Mouse (Mus musculus) liver, embryonic 11.5 days (tissue): ENCODE results near the gene Slc25a22. TPM values are rescaled to one million over a fixed set of nuclear protein-coding genes. Genes with fewer than 3 reads are reported as not detected.

Source experiments
- ATAC-seq: fragments of 200-750 bp; cut with Nextera tagmentation; replicated peaks from 2 replicates; pipeline ENCODE4 v1.8.0; 2017; ENCODE audit warnings: moderate number of reproducible peaks, mild to moderate bottlenecking, moderate TSS enrichment, moderate library complexity; ENCODE audit not compliant: low FRiP score
- DNase-seq: peaks from one replicate; pipeline ENCODE4 v3.0.0-alpha.2; 2017; ENCODE audit warnings: low spot score
- H3K27ac ChIP-seq: fragments of 300-500 bp; sonication (generic); 2 replicates; pipeline ENCODE4 v1.5.1; 2014; ENCODE audit warnings: mild to moderate bottlenecking, low read depth, low read length, control low read depth
- H3K27me3 ChIP-seq: fragments of 300-500 bp; sonication (generic); replicated peaks from 2 replicates; pipeline ENCODE4 v1.6.1; 2014; ENCODE audit warnings: low read length, mixed read lengths; ENCODE audit not compliant: control insufficient read depth, insufficient read depth
- H3K36me3 ChIP-seq: fragments of 300-500 bp; sonication (generic); 2 replicates; pipeline ENCODE4 v1.6.1; 2014; ENCODE audit warnings: mild to moderate bottlenecking, low read length, moderate library complexity, mixed read lengths; ENCODE audit not compliant: control insufficient read depth, insufficient read depth
- H3K4me1 ChIP-seq: fragments of 300-500 bp; sonication (generic); replicated peaks from 2 replicates; pipeline ENCODE4 v1.6.1; 2014; ENCODE audit warnings: low read length, mixed read lengths; ENCODE audit not compliant: control insufficient read depth, insufficient read depth
- H3K4me2 ChIP-seq: fragments of 300-500 bp; sonication (generic); 2 replicates; pipeline ENCODE4 v1.6.1; 2014; ENCODE audit warnings: mild to moderate bottlenecking, control low read depth, moderate library complexity
- H3K4me3 ChIP-seq: fragments of 300-500 bp; sonication (generic); 2 replicates; pipeline ENCODE4 v1.5.1; 2014; ENCODE audit warnings: low read depth, low read length, control low read depth
- H3K9ac ChIP-seq: fragments of 300-500 bp; sonication (generic); 2 replicates; pipeline ENCODE4 v1.6.1; 2014; ENCODE audit warnings: low read depth, low read length, control low read depth
- H3K9me3 ChIP-seq: fragments of 300-500 bp; sonication (generic); 2 replicates; pipeline ENCODE4 v1.6.1; 2016; ENCODE audit warnings: low read length, inconsistent platforms, mixed read lengths; ENCODE audit not compliant: control insufficient read depth
- WGBS: fragments of 180-500 bp; shearing (Covaris S2); extraction: QIAGEN DNeasy Blood & Tissue Kit; methylation state at CpG from one replicate; pipeline ENCODE4 v1.1.7; 2014; 5-methylcytosine and 5-hydroxymethylcytosine counted together
- polyA plus RNA-seq: library from polyadenylated mRNA; unstranded; fragments of >200 nt; fragmentation: Nextera tagmentation; extraction: Ambion mirVana; gene quantifications from 2 replicates; pipeline ENCODE4 v1.2.1, GENCODE M21; 2014

Slc25a22 gene
- polyA plus RNA-seq, 1 experiment from 2014 or later = 36.9 TPM

- no peak overlapping the region for H3K4me3 ChIP-seq
- no peak overlapping the region for H3K27ac ChIP-seq
- H3K4me1 ChIP-seq = peaks cover 33% of the 10 kb centered on the region
- H3K9me3 ChIP-seq = no peaks in the 10 kb centered on the region
- ATAC-seq (no peak), DNase-seq (no peak)
- H3K9ac ChIP-seq = no peak overlapping the region
- WGBS = 95% methylated on average over 19 of the region's 19 CpGs
- H3K4me2 ChIP-seq = no peak overlapping the region
- no peaks in the 10 kb centered on the region for H3K27me3 ChIP-seq
- H3K36me3 ChIP-seq = peaks cover 11% of the 10 kb centered on the region; the same call in 1 of the 2 replicates
Observed at GRCm38 (mm10) chr7:141431434-141432185, 6.1 kb downstream of the Slc25a22 start.

DNA sequence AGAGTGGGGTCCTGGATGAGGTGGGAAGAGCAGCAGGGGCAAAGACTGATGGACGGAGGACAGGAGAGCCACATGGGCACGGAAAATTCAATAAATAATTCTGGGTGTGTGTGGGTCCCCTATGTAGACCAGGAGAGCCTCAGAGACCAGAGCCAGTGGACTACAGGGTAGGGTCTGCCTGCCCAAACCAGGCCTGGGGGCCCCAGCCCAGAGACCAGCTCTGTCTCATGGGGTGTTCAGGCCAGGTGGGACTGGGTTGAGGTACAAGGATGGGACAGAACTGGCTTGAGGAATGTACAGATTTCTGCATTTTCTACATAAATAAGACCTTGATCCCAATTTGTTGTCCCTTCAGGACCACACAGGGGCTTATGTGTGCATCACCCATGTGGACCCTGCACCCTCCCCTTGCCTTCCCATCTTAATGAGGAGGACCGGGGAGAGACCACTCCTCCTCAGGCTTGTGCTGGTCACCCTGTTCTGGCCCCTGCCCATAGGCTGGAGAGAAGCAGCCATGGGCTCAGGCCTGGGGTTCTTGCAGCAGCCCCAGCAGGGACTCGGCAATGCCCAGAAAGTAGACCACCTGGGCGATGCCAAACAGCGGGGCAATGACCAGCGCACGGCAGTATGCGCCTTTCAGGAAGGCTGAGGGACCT is 7.0 kb downstream of the Slc25a22 start:
- Histone ChIP-seq H3K27me3 (no peaks in the 10 kb centered on the region), H3K36me3 (peaks cover 11% of the 10 kb centered on the region; the same call in 1 of the 2 replicates), H3K4me3 (no peak overlapping the region), H3K4me2 (no peak overlapping the region), H3K9me3 (no peaks in the 10 kb centered on the region), H3K4me1 (peaks cover 25% of the 10 kb centered on the region), H3K27ac (no peak overlapping the region), H3K9ac (no peak overlapping the region)
- 91% methylated on average over 9 of the region's 9 CpGs for whole genome bisulfite sequencing
- no peak for DNase-seq
- ATAC-seq = no peak

GRCm38 (mm10) chr7:141429840-141430584 is 7.7 kb downstream of the Slc25a22 start:
- peaks cover 20% of the 10 kb centered on the region for H3K4me1 ChIP-seq
- DNase-seq = no peak

GRCm38 (mm10) chr7:141429310-141429709 is 8.4 kb downstream of the Slc25a22 start, which contains the start of gene Cend1:
Gene Cend1 (minus strand): TSS chr7:141429491.
- ATAC-seq = peak; percentile 30; the same call in 1 of the 2 replicates
- Histone ChIP-seq H3K36me3 (peaks cover 11% of the 10 kb centered on the region; the same call in 1 of the 2 replicates), H3K4me1 (peaks cover 13% of the 10 kb centered on the region), H3K27me3 (no peaks in the 10 kb centered on the region), H3K9ac (no peak within 1 kb of the TSS), H3K9me3 (no peaks in the 10 kb centered on the region), H3K27ac (no peak within 1 kb of the TSS), H3K4me3 (no peak within 1 kb of the TSS), H3K4me2 (peak within 1 kb of the TSS; percentile 16)
- WGBS = 8% methylated on average over 19 of the region's 19 CpGs
- DNase-seq = peak; percentile 36

More at GRCm38 (mm10) chr7:141429840-141430584, 7.7 kb downstream of the Slc25a22 start:
- Histone ChIP-seq H3K9me3 (no peaks in the 10 kb centered on the region), H3K4me3 (no peak overlapping the region), H3K36me3 (peaks cover 11% of the 10 kb centered on the region; the same call in 1 of the 2 replicates), H3K9ac (no peak overlapping the region), H3K27me3 (no peaks in the 10 kb centered on the region), H3K4me2 (peak overlapping the region; percentile 16; the same call in 1 of the 2 replicates), H3K27ac (no peak overlapping the region)
- ATAC-seq = no peak; the same call in 1 of the 2 replicates
- 68% methylated on average over 9 of the region's 9 CpGs for WGBS

DNA sequence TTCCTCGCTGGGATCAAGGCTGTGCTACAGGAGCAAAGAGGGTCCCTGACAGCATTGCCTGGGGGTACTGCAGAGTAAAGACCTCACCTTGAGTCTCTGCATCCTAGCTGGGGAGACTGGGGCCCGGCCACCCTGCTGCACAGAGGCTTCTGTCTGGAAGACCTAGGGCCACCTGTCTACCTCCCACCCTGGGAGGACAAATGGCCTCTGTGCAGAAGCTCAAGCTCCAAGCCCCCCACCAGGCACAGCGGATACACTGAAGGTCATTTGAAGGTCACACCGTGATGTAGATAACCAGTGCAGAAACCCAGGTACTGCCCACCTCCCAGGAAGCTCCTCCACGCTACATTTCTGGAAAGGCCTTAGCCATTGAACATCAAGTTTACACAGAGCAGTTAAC is 9.0 kb downstream of the Slc25a22 start:
- DNase-seq (no peak), ATAC-seq (no peak)
- H3K9me3 ChIP-seq = no peaks in the 10 kb centered on the region
- no peak overlapping the region for H3K4me2 ChIP-seq
- no peak overlapping the region for H3K9ac ChIP-seq
- no peak overlapping the region for H3K27ac ChIP-seq
- H3K4me1 ChIP-seq = peaks cover 7% of the 10 kb centered on the region
- no peak overlapping the region for H3K4me3 ChIP-seq
- WGBS = 56% methylated on average over 5 of the region's 5 CpGs
- no peaks in the 10 kb centered on the region for H3K27me3 ChIP-seq
- H3K36me3 ChIP-seq = peaks cover 11% of the 10 kb centered on the region; the same call in 1 of the 2 replicates

- no peak overlapping the region for H3K4me3 ChIP-seq
Observed at GRCm38 (mm10) chr7:141426948-141427730, 10.6 kb downstream of the Slc25a22 start.

GRCm38 (mm10) chr7:141423811-141424210 is 13.9 kb downstream of the Slc25a22 start:
- H3K36me3 ChIP-seq = no peaks in the 10 kb centered on the region
- H3K4me2 ChIP-seq = no peak overlapping the region
- no peaks in the 10 kb centered on the region for H3K9me3 ChIP-seq
- H3K4me1 ChIP-seq = no peaks in the 10 kb centered on the region; the same call in 1 of the 2 replicates
- no peak for ATAC-seq
- WGBS = 70% methylated on average over 4 of the region's 4 CpGs
- H3K27ac ChIP-seq = no peak overlapping the region
- no peak for DNase-seq
- H3K27me3 ChIP-seq = no peaks in the 10 kb centered on the region
- H3K4me3 ChIP-seq = no peak overlapping the region
- no peak overlapping the region; the same call in 1 of the 2 replicates for H3K9ac ChIP-seq

More at GRCm38 (mm10) chr7:141426948-141427730, 10.6 kb downstream of the Slc25a22 start:
- Histone ChIP-seq H3K27me3 (no peaks in the 10 kb centered on the region), H3K4me1 (peaks cover 6% of the 10 kb centered on the region), H3K9ac (no peak overlapping the region), H3K27ac (no peak overlapping the region), H3K36me3 (peaks cover 6% of the 10 kb centered on the region; the same call in 1 of the 2 replicates), H3K9me3 (no peaks in the 10 kb centered on the region), H3K4me2 (no peak overlapping the region)
- DNase-seq (no peak), ATAC-seq (no peak)
- WGBS = 70% methylated on average over 12 of the region's 12 CpGs
